Mouse (Mus musculus): ENCODE results near the gene Gucy1b1.

DNA sequence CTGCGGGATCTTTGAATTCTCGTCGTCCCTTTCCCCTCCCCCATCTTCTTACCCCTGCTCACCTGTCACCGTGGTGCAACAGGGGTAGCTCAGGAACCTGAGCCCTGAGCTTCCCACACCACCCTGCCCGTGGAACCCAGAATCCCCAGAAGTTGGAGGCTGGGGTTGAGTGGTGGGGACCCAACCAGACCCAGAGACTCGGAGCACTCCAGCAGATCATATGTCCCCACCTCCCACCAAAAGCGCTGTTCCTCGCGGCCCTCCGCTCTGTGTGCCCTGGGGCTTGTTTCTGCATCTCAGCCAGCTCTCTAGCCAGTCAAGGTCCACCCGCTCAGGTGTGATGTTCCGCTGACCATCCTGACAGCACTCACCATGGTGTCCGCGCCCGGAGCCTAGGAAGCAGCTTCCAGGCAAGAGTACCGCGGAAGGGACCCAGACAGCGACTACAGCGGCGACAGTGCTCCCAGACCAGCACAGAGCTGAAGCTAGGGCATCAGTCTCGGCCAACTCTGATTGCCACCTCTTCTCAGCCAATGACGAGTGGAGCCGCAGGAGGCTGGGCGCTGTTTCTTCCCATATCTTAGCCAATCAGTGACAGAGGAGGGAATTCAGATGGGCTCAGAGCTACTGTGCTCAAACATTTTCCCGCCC lies at the start of gene Gucy1b1:
- TF ChIP-seq CTCF (IDR thresholded peaks at IDR 0.05; ENCODE audit: low read depth) (no peak), EP300 (IDR thresholded peaks at IDR 0.05; ENCODE audit: low read depth) (no peak)

Measured in heart, postnatal 0 days (tissue).